Mouse (Mus musculus) hematopoietic stem cell, adult 5-6 weeks (primary cell): ENCODE measurements around the gene Ccdc90b. TPM values are rescaled to one million over a fixed set of nuclear protein-coding genes. Genes with fewer than 3 reads are reported as not detected.

Source experiments
- ATAC-seq, 2 experiments: fragments of 125-278 bp in 1 of 2; replicated peaks in 1 of 2; 2 replicates each; pipeline ENCODE4 v1.8.0; 2016 to 2017; ENCODE audit warnings: inconsistent platforms in 2 of 2, mild to moderate bottlenecking in 2 of 2, moderate number of reproducible peaks in 2 of 2, low read depth in 1 of 2, moderate TSS enrichment in 1 of 2; ENCODE audit not compliant: low FRiP score in 2 of 2, poor library complexity in 2 of 2, severe bottlenecking in 2 of 2, insufficient read depth in 1 of 2, low TSS enrichment in 1 of 2
- total RNA-seq: library from RNA; stranded (forward); fragments of 172-1452, 232-1000 nt; gene quantifications from 2 replicates; pipeline ENCODE4 v1.2.3, GENCODE M21; 2017

Ccdc90b gene
- total RNA-seq, result 42.5 and 46.5 TPM in 2 replicates

DNA sequence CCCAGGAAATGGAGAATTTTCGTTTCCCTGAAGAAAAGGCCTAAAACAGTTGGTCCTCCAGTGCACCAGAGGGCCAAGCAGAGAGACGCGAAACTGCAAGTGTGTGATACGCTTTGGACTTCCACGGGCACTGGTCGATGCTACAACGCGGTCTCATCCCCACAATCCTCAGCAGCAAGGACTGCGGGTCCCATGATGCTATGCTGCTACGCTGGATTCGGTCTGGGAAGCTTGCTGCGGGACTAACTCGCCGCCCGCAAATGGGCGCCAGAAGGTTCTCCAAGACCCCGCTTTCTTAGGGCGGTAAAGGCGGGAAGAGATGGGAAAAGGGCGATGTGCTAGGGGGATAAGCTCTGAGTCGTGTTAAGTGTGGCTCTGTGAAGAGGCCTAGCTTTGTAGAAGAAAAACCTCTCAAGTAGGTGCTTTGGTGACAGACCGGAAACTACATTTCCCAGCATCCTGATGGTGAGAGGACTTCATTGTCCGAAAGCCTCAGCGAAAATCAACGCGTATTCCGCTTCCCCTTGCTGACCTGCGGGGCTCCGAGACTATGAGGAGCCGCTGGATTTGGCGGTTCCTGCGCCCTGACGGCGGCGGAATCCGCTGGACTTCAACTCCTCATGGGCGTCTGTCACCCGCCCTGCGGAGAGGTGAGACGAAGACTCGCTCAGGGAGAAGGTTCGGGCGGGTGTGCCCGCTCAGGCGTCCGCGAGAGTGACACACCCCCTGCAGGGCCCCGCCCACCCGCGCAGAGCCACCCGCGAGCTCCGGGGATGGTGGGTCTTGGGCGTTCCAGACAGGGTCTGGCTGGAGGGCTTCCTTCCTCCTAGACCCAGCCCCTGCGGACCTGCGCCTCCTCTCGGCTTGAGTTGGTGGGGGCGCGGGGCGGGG is at the start of gene Ccdc90b:
Gene Ccdc90b (plus strand): TSS at position 164 of the 891 bp plus-strand sequence.
- ATAC-seq, result peak; percentile 94 to 96

DNA sequence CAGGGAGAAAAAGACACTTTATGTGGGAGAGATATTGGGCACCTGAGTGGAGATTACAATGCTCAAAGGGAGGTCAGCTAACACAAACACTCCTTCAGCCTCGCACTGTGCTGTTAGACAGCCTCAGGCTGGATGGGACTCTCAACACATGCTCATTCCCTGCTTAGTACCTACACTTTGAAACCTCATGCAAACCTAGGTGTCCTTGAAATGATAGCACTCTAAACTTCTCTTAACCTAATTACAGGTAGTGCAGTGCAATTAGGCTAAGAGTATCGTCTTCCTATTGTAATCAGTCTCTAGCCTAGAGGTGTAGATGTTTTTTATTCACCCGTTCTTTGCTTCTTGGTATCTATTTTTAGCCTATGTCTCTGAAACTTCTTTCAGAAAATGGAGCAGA is 40.6 kb upstream of the Ccdc90b start:
- ATAC-seq, result no peak

DNA sequence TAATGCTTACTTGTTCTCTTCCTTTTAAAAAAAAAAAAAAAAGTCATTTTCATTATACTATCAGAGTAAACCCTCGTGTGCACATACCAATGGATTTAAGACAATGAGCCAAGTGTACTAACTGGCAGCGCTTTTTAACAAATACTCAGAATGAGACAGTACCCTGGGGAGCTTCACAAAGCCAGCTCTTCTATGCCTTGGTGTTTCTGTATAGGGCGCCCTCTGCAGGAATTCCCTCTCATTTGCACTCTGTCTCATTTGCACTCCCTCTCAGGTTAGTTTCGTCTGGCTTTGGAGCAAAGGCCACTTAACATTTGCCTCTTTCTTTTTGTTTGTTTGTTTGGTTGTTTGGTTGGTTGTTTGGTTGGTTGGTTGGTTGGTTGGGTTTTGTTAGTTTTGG is 40.1 kb upstream of the Ccdc90b start:
- peak; percentile 87 to 91 for ATAC-seq

- no peak for ATAC-seq
These were observed 31.7 kb upstream of the Ccdc90b start for GRCm38 (mm10) chr7:92529245-92529644.

DNA sequence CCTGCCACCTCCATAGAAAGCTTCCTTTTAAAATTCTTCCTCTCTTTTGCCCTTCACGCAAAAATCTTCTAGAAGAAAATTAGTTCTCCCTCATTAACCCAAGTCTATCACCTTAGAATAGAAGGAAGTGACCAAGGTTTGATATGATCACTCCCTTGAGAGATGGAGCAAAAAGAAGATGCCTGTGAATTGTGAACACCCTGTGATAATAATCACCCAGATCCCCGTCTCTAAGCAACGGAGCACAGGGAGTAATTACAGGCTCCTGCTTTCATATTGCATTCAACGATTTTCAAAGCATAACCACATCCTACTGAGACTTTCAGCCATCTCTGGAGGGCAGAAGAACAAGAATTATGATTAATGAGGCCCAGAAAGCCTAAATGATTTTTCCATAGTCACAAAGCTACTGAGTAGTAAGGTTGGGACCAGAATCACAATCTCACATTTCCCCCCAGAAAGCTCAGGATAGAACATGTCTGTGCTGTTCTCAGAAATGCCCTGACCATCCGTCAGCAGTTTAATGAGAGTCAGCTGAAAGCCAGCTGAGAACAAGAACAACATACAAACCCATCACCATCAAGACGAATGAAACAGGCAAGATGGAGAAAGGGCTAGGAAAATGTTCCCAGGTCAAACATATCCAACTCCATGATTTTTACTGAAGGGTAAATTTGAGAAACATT is 28.5 kb upstream of the Ccdc90b start:
- no peak for ATAC-seq

- no peak for ATAC-seq
These were observed 14.2 kb upstream of the Ccdc90b start for GRCm38 (mm10) chr7:92546763-92547162.

DNA sequence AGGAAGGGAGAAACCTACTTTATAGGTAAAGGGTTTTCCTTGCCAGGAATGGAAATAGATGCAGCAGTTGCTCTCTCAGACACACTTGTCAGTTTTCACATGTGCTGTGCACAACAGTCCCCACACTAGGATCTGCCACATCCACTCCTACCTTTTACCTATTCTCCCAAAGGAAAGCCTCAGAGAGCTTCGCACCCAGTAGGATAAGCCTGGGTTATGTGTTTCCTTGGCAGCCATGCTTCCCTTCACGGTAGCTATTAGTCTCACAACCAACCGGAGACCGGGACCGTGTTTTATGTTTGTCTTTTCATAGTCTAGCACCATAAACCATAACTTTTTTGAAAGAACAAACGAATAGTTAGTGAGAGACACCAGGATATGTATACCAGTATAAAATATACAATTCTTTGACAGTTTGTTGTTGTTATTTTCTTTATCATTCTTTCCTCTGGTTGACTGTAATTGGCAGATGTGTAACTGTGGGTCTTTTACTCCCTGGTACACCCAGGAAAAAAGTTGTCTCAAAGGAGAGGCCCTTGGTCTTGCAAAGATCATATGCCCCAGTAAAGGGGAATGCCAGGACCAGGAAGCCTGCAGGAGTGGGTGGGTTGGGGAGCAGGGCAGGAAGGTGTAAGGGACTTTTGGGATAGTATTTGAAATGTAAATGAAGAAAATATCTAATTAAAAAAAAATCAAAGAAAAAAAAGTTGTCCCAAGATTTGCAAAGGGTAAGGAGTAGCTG is 10.5 kb upstream of the Ccdc90b start:
- no peak for ATAC-seq

- peak; percentile 69 to 82 for ATAC-seq
These were observed 10.0 kb upstream of the Ccdc90b start for GRCm38 (mm10) chr7:92550990-92551392.

DNA sequence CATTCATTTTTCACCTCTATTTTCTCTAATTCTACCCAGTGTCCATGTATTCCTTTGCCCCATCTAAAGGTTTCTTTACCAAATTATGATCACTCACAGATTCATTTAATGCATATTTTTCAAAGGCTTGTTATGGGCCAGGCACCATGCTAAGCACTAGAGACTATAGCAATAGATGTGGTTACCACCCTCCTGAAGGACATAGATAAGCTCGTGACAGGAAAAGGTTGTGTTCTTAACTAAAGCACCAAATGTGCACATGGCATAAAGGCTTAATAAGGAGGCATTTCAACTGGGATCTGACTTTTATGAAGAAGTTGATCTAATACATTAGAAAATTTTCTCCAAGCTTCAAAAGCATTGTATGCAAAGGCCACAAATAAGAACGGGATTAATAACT is 2.2 kb upstream of the Ccdc90b start:
- ATAC-seq, result no peak

DNA sequence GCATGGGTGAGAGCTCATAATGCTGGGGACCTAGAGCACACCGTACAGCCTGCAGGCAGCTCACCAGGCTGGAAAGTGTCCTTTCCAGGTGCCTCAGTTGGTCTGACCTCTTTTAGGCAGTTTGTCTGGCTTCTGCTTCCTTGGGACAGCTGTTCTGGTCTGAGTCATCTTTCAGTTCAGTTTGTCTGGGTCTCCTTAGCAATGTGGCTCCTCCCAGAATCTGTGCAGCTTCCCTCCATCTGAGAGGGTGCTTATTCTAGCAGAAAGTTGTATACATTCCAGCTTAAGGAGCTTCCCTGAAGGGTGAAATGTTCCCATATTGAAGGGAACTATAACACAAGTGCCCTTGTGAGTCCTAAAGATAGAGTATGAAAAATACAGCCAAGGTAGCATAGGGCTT is 5.8 kb downstream of the Ccdc90b start:
- no peak for ATAC-seq

DNA sequence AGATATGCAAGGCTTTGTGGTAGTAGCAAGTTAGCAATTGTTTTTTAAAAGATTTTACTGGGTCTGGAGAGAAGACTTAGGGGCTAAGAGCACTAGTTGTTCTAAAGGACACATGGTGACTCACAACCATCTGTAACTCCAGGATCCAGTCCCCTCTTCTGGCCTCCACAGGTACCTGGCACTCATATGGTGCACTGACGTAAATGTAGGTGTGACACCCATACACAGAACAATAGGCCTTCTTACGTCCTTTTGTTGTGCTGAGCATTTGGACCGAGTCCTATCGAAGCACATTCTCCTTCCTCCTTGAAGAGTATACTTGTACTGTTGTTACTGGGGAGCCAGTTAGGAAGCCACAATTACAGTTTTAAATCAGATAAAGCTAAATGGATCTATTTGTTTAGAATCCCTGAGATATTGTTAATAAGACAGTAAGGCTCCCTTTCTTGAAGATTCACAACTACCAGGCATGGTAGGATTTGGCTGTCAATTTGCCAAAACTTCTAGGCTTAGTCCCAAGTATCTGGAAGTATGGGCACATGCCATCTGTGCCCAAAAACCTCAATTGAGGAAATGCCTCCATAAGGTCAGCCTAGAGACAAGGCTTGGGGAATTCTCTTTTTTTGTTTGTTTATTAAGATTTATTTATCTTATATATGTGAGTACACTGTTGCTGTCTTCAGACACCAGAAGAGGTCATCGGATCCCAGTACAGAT is 19.7 kb downstream of the Ccdc90b start:
- no peak for ATAC-seq

- ATAC-seq, result no peak
These were observed 22.6 kb downstream of the Ccdc90b start for GRCm38 (mm10) chr7:92583567-92583966.

GRCm38 (mm10) chr7:92589986-92590385 is 29.0 kb downstream of the Ccdc90b start:
- no peak for ATAC-seq

DNA sequence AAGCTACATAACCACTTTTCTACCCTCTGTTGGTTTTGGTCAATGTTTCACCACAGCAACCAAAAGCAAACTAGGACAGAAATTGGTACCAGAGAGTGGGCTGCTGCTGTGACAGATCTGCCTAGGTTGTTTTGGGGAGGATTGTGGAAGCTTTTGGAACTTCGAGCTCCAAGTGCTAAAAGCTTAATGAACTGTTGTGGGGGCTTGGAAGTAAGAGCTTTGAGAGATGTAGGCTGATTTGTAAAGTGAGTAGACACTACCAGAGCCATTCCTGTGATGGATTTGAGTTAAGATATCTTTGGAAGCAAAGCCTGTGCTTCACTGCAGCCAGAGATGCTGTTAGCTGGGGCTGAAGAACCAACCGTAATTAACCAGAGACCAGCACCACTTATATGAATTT is 29.9 kb downstream of the Ccdc90b start:
- ATAC-seq, result no peak

DNA sequence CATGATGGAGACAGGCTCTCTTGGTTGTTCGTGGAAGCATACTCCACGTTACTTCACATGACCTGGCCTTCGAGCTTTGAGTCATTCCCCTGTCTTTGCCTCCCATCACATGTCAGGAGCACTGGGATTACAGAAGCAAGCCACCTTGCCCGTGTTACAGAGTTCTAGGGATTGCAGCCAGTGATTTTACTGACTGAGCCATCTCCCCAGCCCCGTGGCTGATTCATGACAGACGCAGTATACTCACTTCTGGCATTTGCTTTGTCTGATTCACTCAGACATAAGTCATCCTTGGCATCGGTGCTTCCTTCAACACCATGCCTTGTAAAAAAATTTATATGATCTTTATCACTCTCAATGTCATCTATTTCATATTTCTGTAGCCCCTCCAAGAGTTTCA is 44.0 kb downstream of the Ccdc90b start:
- ATAC-seq, result no peak

DNA sequence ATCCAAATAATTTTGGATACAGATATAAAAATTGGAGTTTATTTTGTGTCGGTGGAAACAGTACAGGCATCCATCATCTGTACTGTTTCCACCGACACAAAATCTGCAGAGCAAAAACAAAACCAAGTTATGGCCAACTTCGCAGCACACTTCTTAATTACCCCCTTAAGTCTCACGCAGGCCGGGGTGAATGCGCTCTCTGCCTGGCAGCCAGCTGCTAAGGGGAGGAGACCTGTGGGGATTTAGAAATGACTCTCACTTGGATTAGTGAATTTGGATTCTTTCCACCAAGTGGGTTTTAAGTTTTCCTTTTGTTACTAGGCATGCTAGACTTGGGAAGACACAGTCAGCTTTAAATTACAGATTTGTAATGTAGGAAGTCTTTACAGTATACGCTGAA is 49.9 kb downstream of the Ccdc90b start:
- ATAC-seq, result no peak

DNA sequence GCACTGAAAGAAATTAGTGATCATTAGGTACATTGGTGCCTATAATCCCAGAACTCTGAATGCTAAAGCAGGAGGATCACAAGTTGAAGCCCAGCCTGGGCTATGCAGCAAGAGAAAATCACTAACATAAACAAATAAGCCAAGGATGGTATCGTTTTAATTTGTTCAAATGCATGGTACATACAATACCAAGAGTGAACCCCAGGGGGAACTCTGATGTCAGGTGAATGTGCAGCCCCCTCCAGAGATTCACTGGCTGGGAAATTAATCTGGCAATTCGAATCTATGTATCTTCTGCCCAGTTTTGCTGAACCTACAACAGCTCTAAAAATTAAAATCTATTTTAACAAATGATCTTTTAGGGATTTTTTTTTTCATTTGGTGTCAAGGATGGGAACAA is 63.5 kb downstream of the Ccdc90b start:
- ATAC-seq, result peak; percentile 48 to 56; a peak in 1 of 4 replicates
